Comparison of ENCODE assay signal across 26 mouse cellular contexts in genomic region chr17:47400451-47400850, GRCm38 (mm10). TPM values are rescaled to one million over a fixed set of nuclear protein-coding genes. Genes with fewer than 3 reads are reported as not detected.
"Had no signal": no experiment of that assay in that cellular context is flagged by ENCODE, and none has a peak within 500 bp of the region (broad histone marks: within the 10 kb centered on the region; RNA-seq: fewer than 3 reads in every experiment).

Gene Guca1a, minus strand, starts transcription at chr17:47400584.

- H3K9ac ChIP-seq: limb, embryonic 13.5 days; liver, embryonic 12.5 days; liver, embryonic 15.5 days; lung, embryonic 15.5 days; midbrain, embryonic 12.5 days; midbrain, embryonic 15.5 days; neural tube, embryonic 12.5 days; neural tube, embryonic 15.5 days; stomach, embryonic 15.5 days had no signal

- H3K4me1 ChIP-seq: neural tube, embryonic 12.5 days had no signal

- H3K9me3 ChIP-seq: limb, embryonic 10.5 days; limb, embryonic 13.5 days; liver, embryonic 12.5 days; liver, embryonic 15.5 days; lung, embryonic 15.5 days; midbrain, embryonic 12.5 days; midbrain, embryonic 15.5 days; neural tube, embryonic 12.5 days; neural tube, embryonic 15.5 days; stomach, embryonic 15.5 days had no signal

- DNase-seq: kidney, adult 11 months; kidney, adult 9 months; kidney, postnatal 14 days; kidney, postnatal 4 days; layer of hippocampus, adult 9-11 months; liver; lung, adult 18-20 months; lung, postnatal 10 days; lung, postnatal 36 days; right cerebral cortex, postnatal 25 days; spleen, adult 18-20 months; thymus, adult 2 months; thymus, postnatal 25 days had no signal

- H3K27ac ChIP-seq: layer of hippocampus, adult 2 months; limb, embryonic 10.5 days; limb, embryonic 13.5 days; liver, embryonic 12.5 days; liver, embryonic 15.5 days; lung, embryonic 15.5 days; midbrain, embryonic 12.5 days; midbrain, embryonic 15.5 days; neural tube, embryonic 12.5 days; neural tube, embryonic 15.5 days; stomach, embryonic 15.5 days had no signal

- H3K4me3 ChIP-seq: layer of hippocampus, adult 2 months; limb, embryonic 10.5 days; limb, embryonic 13.5 days; liver, embryonic 12.5 days; liver, embryonic 15.5 days; lung, embryonic 15.5 days; megakaryocyte, embryonic 14.5 days; midbrain, embryonic 12.5 days; midbrain, embryonic 15.5 days; neural tube, embryonic 12.5 days; neural tube, embryonic 15.5 days; stomach, embryonic 15.5 days had no signal

- H3K36me3 ChIP-seq: limb, embryonic 10.5 days; limb, embryonic 13.5 days; liver, embryonic 12.5 days; liver, embryonic 15.5 days; lung, embryonic 15.5 days; midbrain, embryonic 12.5 days; midbrain, embryonic 15.5 days; neural tube, embryonic 12.5 days; neural tube, embryonic 15.5 days; stomach, embryonic 15.5 days had no signal

RNA-seq across cellular contexts. Expression of gene Guca1a, which starts in this region (rescaled TPM):
- total RNA-seq: left cerebral cortex, postnatal 25 days had no signal
